ENCODE assay signal across 10 mouse cellular contexts in the genomic region with DNA sequence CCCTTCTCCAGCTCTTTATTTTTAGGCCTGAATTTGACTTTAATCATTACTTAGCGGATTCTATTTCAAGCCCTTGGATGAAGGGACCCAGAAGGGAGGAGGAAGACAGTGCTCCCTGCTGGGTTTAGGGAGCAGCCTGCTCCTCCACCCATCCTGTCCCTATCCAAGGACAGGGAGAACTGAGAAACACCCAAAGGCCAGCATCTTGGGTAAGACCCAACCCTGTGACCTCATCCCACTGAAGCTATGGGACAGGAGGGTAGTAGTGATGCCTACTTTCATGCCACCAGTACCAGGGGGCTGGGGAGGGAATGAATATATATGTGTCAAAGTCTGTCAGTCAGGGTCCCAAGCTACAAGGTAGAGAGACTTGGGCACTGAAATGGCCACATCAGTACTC. TPM values are rescaled to one million over a fixed set of nuclear protein-coding genes. Genes with fewer than 3 reads are reported as not detected.
DNase-seq lines count a peak whose midpoint lies in the region; ATAC-seq and TF ChIP-seq lines count a peak whose summit lies in the region.
"Had no signal": no experiment of that assay in that cellular context is flagged by ENCODE, and none has a peak within 500 bp of the region (broad histone marks: within the 10 kb centered on the region; RNA-seq: fewer than 3 reads in every experiment).

No protein-coding gene starts in this region.

- intact Hi-C loops in left cerebral cortex, postnatal 25 days (cut with DNase I) = no loop called here

- no peak for TF ChIP-seq CTCF in spleen, adult 2 months (IDR thresholded peaks at IDR 0.05; ENCODE audit: extremely low read depth, insufficient read depth, insufficient read length, insufficient replicate concordance)
- TF ChIP-seq CTCF in stomach, postnatal 0 days (IDR thresholded peaks at IDR 0.05; ENCODE audit: low read depth) = no peak

- H3K27me3 ChIP-seq in heart, embryonic 12.5 days (replicated peaks) = no peaks in the 10 kb centered on the region
- H3K27me3 ChIP-seq in spleen, adult 2 months (ENCODE audit: control insufficient read depth, insufficient read depth, low read length) = no peaks in the 10 kb centered on the region
- no peaks in the 10 kb centered on the region for H3K27me3 ChIP-seq in limb, embryonic 12.5 days
- no peaks in the 10 kb centered on the region for H3K27me3 ChIP-seq in stomach, postnatal 0 days (ENCODE audit: control insufficient read depth, insufficient read depth, low read length)

- TF ChIP-seq EP300 in stomach, postnatal 0 days (optimal IDR thresholded peaks at IDR 0.05) = no peak

- peak overlapping the region; percentile 57 for H3K9ac ChIP-seq in heart, embryonic 12.5 days
- peak overlapping the region; percentile 42; the same call in 1 of the 2 replicates for H3K9ac ChIP-seq in limb, embryonic 12.5 days (replicated peaks)
- H3K9ac ChIP-seq in stomach, postnatal 0 days (ENCODE audit: low read length) = no peak overlapping the region

- H3K4me3 ChIP-seq in heart, embryonic 12.5 days = no peak overlapping the region
- peak overlapping the region; percentile 11; the same call in 1 of the 2 replicates for H3K4me3 ChIP-seq in spleen, adult 2 months (ENCODE audit: extremely low read depth, insufficient read depth, insufficient read length)
- H3K4me3 ChIP-seq in limb, embryonic 12.5 days (replicated peaks) = 0 out of 2 replicates have a peak overlapping the region, but pooled peaks have one; percentile 20
- no peak overlapping the region for H3K4me3 ChIP-seq in stomach, postnatal 0 days (ENCODE audit: low read depth, low read length)

- peaks cover 86% of the 10 kb centered on the region for H3K4me1 ChIP-seq in heart, embryonic 12.5 days (replicated peaks)
- peaks cover 45% of the 10 kb centered on the region for H3K4me1 ChIP-seq in spleen, adult 2 months (ENCODE audit: control insufficient read depth, insufficient read depth, insufficient read length)
- peaks cover 76% of the 10 kb centered on the region for H3K4me1 ChIP-seq in limb, embryonic 12.5 days (replicated peaks)
- peaks cover 39% of the 10 kb centered on the region for H3K4me1 ChIP-seq in stomach, postnatal 0 days (replicated peaks; ENCODE audit: control insufficient read depth, insufficient read depth)

- DNase-seq in heart, postnatal 4 days = no peak
- no peak for DNase-seq in spleen, adult 2 months (ENCODE audit: low read depth in 1 of 2, low spot score in 2 of 2)
- no peak for DNase-seq in spleen, postnatal 14 days (ENCODE audit: low spot score in 2 of 2)
- no peak for DNase-seq in stomach, postnatal 0 days (ENCODE audit: low spot score)
- DNase-seq in natural killer cell, adult 2 months (ENCODE audit: low spot score in 2 of 2) = no peak
- DNase-seq in left cerebral cortex, postnatal 25 days (ENCODE audit: low spot score in 2 of 2) = no peak
- DNase-seq: cerebellum, adult 9-11 months had no signal

- H3K4me2 ChIP-seq in heart, embryonic 12.5 days = peak overlapping the region; percentile 60
- peak overlapping the region; percentile 50 for H3K4me2 ChIP-seq in limb, embryonic 12.5 days
- peak overlapping the region; percentile 51 for H3K4me2 ChIP-seq in stomach, postnatal 0 days (replicated peaks; ENCODE audit: low read depth)

- TF ChIP-seq POLR2A in spleen, adult 2 months (IDR thresholded peaks at IDR 0.05; ENCODE audit: low read depth, low read length) = no peak

- H3K9me3 ChIP-seq in heart, embryonic 12.5 days (replicated peaks) = no peaks in the 10 kb centered on the region
- H3K9me3 ChIP-seq in limb, embryonic 12.5 days = no peaks in the 10 kb centered on the region
- H3K9me3 ChIP-seq in stomach, postnatal 0 days (ENCODE audit: control insufficient read depth, low read length) = no peaks in the 10 kb centered on the region

- 61% methylated on average over 1 of the region's 1 CpGs for WGBS in heart, embryonic 12.5 days
- WGBS in spleen, adult 2 months = 71% methylated on average over 1 of the region's 1 CpGs
- WGBS in limb, embryonic 12.5 days = 75% methylated on average over 1 of the region's 1 CpGs
- WGBS in stomach, postnatal 0 days = 63% methylated on average over 1 of the region's 1 CpGs

- peak overlapping the region; percentile 75 for H3K27ac ChIP-seq in heart, embryonic 12.5 days (ENCODE audit: poor library complexity, severe bottlenecking)
- H3K27ac ChIP-seq in spleen, adult 2 months (ENCODE audit: insufficient read depth, low read length) = peak overlapping the region; percentile 100
- peak overlapping the region; percentile 91; the same call in 1 of the 2 replicates for H3K27ac ChIP-seq in limb, embryonic 12.5 days
- peak overlapping the region; percentile 90 for H3K27ac ChIP-seq in stomach, postnatal 0 days (replicated peaks)

- H3K36me3 ChIP-seq in heart, embryonic 12.5 days = peaks cover 5% of the 10 kb centered on the region; the same call in 1 of the 2 replicates
- H3K36me3 ChIP-seq in spleen, adult 2 months (ENCODE audit: control insufficient read depth, insufficient read depth, low read length) = peaks cover 5% of the 10 kb centered on the region; the same call in 1 of the 2 replicates
- peaks cover 19% of the 10 kb centered on the region for H3K36me3 ChIP-seq in limb, embryonic 12.5 days
- H3K36me3 ChIP-seq in stomach, postnatal 0 days (ENCODE audit: control insufficient read depth, insufficient read depth, low read length) = no peaks in the 10 kb centered on the region; the same call in 1 of the 2 replicates

- no peak for ATAC-seq in heart, embryonic 12.5 days (ENCODE audit: insufficient number of reproducible peaks, low FRiP score)
- ATAC-seq in limb, embryonic 12.5 days (ENCODE audit: insufficient number of reproducible peaks, insufficient read depth, low FRiP score, low TSS enrichment, low read depth) = no peak
- ATAC-seq in stomach, postnatal 0 days (ENCODE audit: low FRiP score, low TSS enrichment) = no peak

RNA-seq across cellular contexts. Expression of a gene that starts 12.4 kb away (rescaled TPM):
- polyA plus RNA-seq in heart, embryonic 12.5 days (2016; fragmentation: Nextera tagmentation; extraction: Ambion mirVana) = 16.4 TPM in 2 replicates
- total RNA-seq in heart, postnatal 4 days (2021) = 10 to 100 TPM; 42.1 to 47.0 TPM
- 233 and 265 TPM in 2 replicates for polyA plus RNA-seq in spleen, adult 2 months (2012; rRNA removed)
- 33.9 and 36.0 TPM in 2 replicates for polyA plus RNA-seq in limb, embryonic 12.5 days (2016; fragmentation: Nextera tagmentation; extraction: Ambion mirVana)
- polyA plus RNA-seq in stomach, postnatal 0 days (2015; fragmentation: Nextera tagmentation; extraction: Ambion mirVana) = 20.7 and 23.9 TPM in 2 replicates
- 10 to 100 TPM; 35.8 to 37.8 TPM for total RNA-seq in left cerebral cortex, postnatal 25 days (2021)

RNA-seq across cellular contexts. Expression of a gene that starts 20.4 kb away (rescaled TPM):
- polyA plus RNA-seq in heart, embryonic 12.5 days (2016; fragmentation: Nextera tagmentation; extraction: Ambion mirVana) = not detected in 2 replicates
- total RNA-seq in heart, postnatal 4 days (2021) = not detected
- 0.09 and 0.16 TPM in 2 replicates for polyA plus RNA-seq in spleen, adult 2 months (2012; rRNA removed)
- 0.14 TPM in 1 of 2 replicates, not detected in the other for polyA plus RNA-seq in limb, embryonic 12.5 days (2016; fragmentation: Nextera tagmentation; extraction: Ambion mirVana)
- polyA plus RNA-seq in stomach, postnatal 0 days (2015; fragmentation: Nextera tagmentation; extraction: Ambion mirVana) = not detected in 2 replicates
- not detected for total RNA-seq in left cerebral cortex, postnatal 25 days (2021)
- total RNA-seq: layer of hippocampus, postnatal 10 days had no signal

RNA-seq across cellular contexts. Expression of a gene that starts 34.9 kb away (rescaled TPM):
- polyA plus RNA-seq in heart, embryonic 12.5 days (2016; fragmentation: Nextera tagmentation; extraction: Ambion mirVana) = not detected in 2 replicates
- total RNA-seq in heart, postnatal 4 days (2021) = not detected
- polyA plus RNA-seq in spleen, adult 2 months (2012; rRNA removed) = not detected in 2 replicates
- not detected in 2 replicates for polyA plus RNA-seq in limb, embryonic 12.5 days (2016; fragmentation: Nextera tagmentation; extraction: Ambion mirVana)
- polyA plus RNA-seq in stomach, postnatal 0 days (2015; fragmentation: Nextera tagmentation; extraction: Ambion mirVana) = not detected in 2 replicates
- total RNA-seq in left cerebral cortex, postnatal 25 days (2021) = 10 to 100 TPM; 11.0 to 17.4 TPM

RNA-seq across cellular contexts. Expression of a gene that starts 42.5 kb away (rescaled TPM):
- polyA plus RNA-seq in heart, embryonic 12.5 days (2016; fragmentation: Nextera tagmentation; extraction: Ambion mirVana) = not detected in 2 replicates
- not detected for total RNA-seq in heart, postnatal 4 days (2021)
- polyA plus RNA-seq in spleen, adult 2 months (2012; rRNA removed) = not detected in 2 replicates
- polyA plus RNA-seq in limb, embryonic 12.5 days (2016; fragmentation: Nextera tagmentation; extraction: Ambion mirVana) = not detected in 2 replicates
- polyA plus RNA-seq in stomach, postnatal 0 days (2015; fragmentation: Nextera tagmentation; extraction: Ambion mirVana) = not detected in 2 replicates
- not detected for total RNA-seq in left cerebral cortex, postnatal 25 days (2021)
- total RNA-seq: layer of hippocampus, postnatal 10 days had no signal

RNA-seq across cellular contexts. Expression of a gene that starts 46.7 kb away (rescaled TPM):
- polyA plus RNA-seq in heart, embryonic 12.5 days (2016; fragmentation: Nextera tagmentation; extraction: Ambion mirVana) = not detected in 2 replicates
- total RNA-seq in heart, postnatal 4 days (2021) = not detected
- 0.13 and 0.15 TPM in 2 replicates for polyA plus RNA-seq in spleen, adult 2 months (2012; rRNA removed)
- not detected in 2 replicates for polyA plus RNA-seq in limb, embryonic 12.5 days (2016; fragmentation: Nextera tagmentation; extraction: Ambion mirVana)
- 0.07 and 0.11 TPM in 2 replicates for polyA plus RNA-seq in stomach, postnatal 0 days (2015; fragmentation: Nextera tagmentation; extraction: Ambion mirVana)
- under 1 TPM in 1 of 2 experiments, not detected in 1; 0.14 TPM for total RNA-seq in left cerebral cortex, postnatal 25 days (2021)

Comparison
In these comparisons a context has a peak if more than half of its experiments do, and no peak if none do; other contexts are left out.
1. H3K4me3 ChIP-seq: peak in spleen, adult 2 months (single experiment) and limb, embryonic 12.5 days (single experiment); none in heart, embryonic 12.5 days (single experiment) and stomach, postnatal 0 days (single experiment).
2. Peak in every context shown above with its lines, with median percentiles within 50 percentile points of each other: H3K27ac ChIP-seq and H3K4me2 ChIP-seq.